Mouse (Mus musculus) spleen, postnatal 14 days (tissue): ENCODE measurements around the gene Ninj1.

ENCODE experiments used
- DNase-seq, 2 experiments: peaks; one replicate each; pipeline ENCODE4 v3.0.0; 2021 to 2022; ENCODE audit warnings: low spot score in 2 of 2

Gene Ninj1

GRCm38 (mm10) chr13:49171729-49172128, 15.6 kb upstream of the Ninj1 start:
- DNase-seq = no peak

GRCm38 (mm10) chr13:49172335-49172734, 14.9 kb upstream of the Ninj1 start:
- no peak for DNase-seq

GRCm38 (mm10) chr13:49172971-49173596, 14.2 kb upstream of the Ninj1 start:
- DNase-seq = peak; percentile 60 to 73

- no peak for DNase-seq
Measured at GRCm38 (mm10) chr13:49175509-49175908, 11.8 kb upstream of the Ninj1 start.

- no peak for DNase-seq
Measured at GRCm38 (mm10) chr13:49178839-49179585, 8.3 kb upstream of the Ninj1 start.

- no peak for DNase-seq
Measured at GRCm38 (mm10) chr13:49180274-49180673, 7.0 kb upstream of the Ninj1 start.

- DNase-seq = no peak
Measured at GRCm38 (mm10) chr13:49180691-49181090, 6.6 kb upstream of the Ninj1 start.

- no peak for DNase-seq
Measured at GRCm38 (mm10) chr13:49181411-49181984, 5.8 kb upstream of the Ninj1 start.

- DNase-seq = no peak
Measured at GRCm38 (mm10) chr13:49183161-49183560, 4.1 kb upstream of the Ninj1 start.

- DNase-seq = no peak
Measured at GRCm38 (mm10) chr13:49183646-49184045, 3.6 kb upstream of the Ninj1 start.

GRCm38 (mm10) chr13:49186798-49187287, 442 bp upstream of the Ninj1 start:
- DNase-seq = no peak

- DNase-seq = no peak
Measured at GRCm38 (mm10) chr13:49188219-49188965, 1.1 kb downstream of the Ninj1 start.

- no peak for DNase-seq
Measured at GRCm38 (mm10) chr13:49188966-49189360, 1.7 kb downstream of the Ninj1 start.

- no peak for DNase-seq
Measured at GRCm38 (mm10) chr13:49189970-49190870, 2.9 kb downstream of the Ninj1 start.

- DNase-seq = no peak
Measured at GRCm38 (mm10) chr13:49190876-49191672, 3.8 kb downstream of the Ninj1 start.

GRCm38 (mm10) chr13:49191673-49192035, 4.4 kb downstream of the Ninj1 start:
- no peak for DNase-seq

GRCm38 (mm10) chr13:49192156-49192855, 5.0 kb downstream of the Ninj1 start:
- no peak for DNase-seq

GRCm38 (mm10) chr13:49193650-49194049, 6.4 kb downstream of the Ninj1 start:
- DNase-seq = no peak

GRCm38 (mm10) chr13:49194811-49195210, 7.5 kb downstream of the Ninj1 start:
- DNase-seq = no peak

GRCm38 (mm10) chr13:49195651-49196050, 8.4 kb downstream of the Ninj1 start:
- DNase-seq = no peak
